Mouse (Mus musculus) intestine, postnatal 0 days (tissue): ENCODE data around the gene Ptprf. TPM values are rescaled to one million over a fixed set of nuclear protein-coding genes. Genes with fewer than 3 reads are reported as not detected.
A peak's percentile ranks its signal among the peaks of the same experiment; 100 is the strongest.

Experiments
- ATAC-seq: fragments of 200-750 bp; cut with Nextera tagmentation; 2 replicates; pipeline ENCODE4 v1.8.0; 2017; ENCODE audit warnings: mild to moderate bottlenecking, moderate TSS enrichment, moderate library complexity
- H3K27ac ChIP-seq: fragments of 300-500 bp; sonication (generic); 2 replicates; pipeline ENCODE4 v1.5.1; 2014; ENCODE audit warnings: mild to moderate bottlenecking, low read depth, low read length, moderate library complexity
- H3K27me3 ChIP-seq: fragments of 300-500 bp; sonication (generic); replicated peaks from 2 replicates; pipeline ENCODE4 v1.6.1; 2014; ENCODE audit warnings: low read length, mixed read lengths; ENCODE audit not compliant: control insufficient read depth, insufficient read depth
- H3K36me3 ChIP-seq: fragments of 300-500 bp; sonication (generic); 2 replicates; pipeline ENCODE4 v1.6.1; 2014; ENCODE audit warnings: mild to moderate bottlenecking, moderate library complexity; ENCODE audit not compliant: control insufficient read depth, insufficient read depth
- H3K4me1 ChIP-seq: fragments of 300-500 bp; sonication (generic); replicated peaks from 2 replicates; pipeline ENCODE4 v1.6.1; 2014; ENCODE audit warnings: antibody characterized with exemption, low read length, mixed read lengths; ENCODE audit not compliant: control insufficient read depth, insufficient read depth
- H3K4me2 ChIP-seq: fragments of 300-500 bp; sonication (generic); replicated peaks from 2 replicates; pipeline ENCODE4 v1.6.1; 2014; ENCODE audit warnings: low read depth, mild to moderate bottlenecking, moderate library complexity
- H3K4me3 ChIP-seq: fragments of 300-500 bp; sonication (generic); 2 replicates; pipeline ENCODE4 v1.5.1; 2014; ENCODE audit warnings: low read depth, low read length
- H3K9ac ChIP-seq: fragments of 300-500 bp; sonication (generic); 2 replicates; pipeline ENCODE4 v1.6.1; 2014; ENCODE audit warnings: mild to moderate bottlenecking, low read depth, low read length
- H3K9me3 ChIP-seq: fragments of 300-500 bp; sonication (generic); 2 replicates; pipeline ENCODE4 v1.6.1; 2016; ENCODE audit warnings: mixed run types; ENCODE audit not compliant: control insufficient read depth
- CTCF ChIP-seq: sonication (generic); IDR thresholded peaks from 2 replicates; pipeline ENCODE4 v1.5.1; 2016; ENCODE audit warnings: low read depth, mild to moderate bottlenecking, control low read depth, antibody characterized with exemption, moderate library complexity
- WGBS: fragments of 180-500 bp; shearing (Covaris S2); extraction: QIAGEN DNeasy Blood & Tissue Kit; methylation state at CpG from one replicate; pipeline ENCODE4 v1.1.7; 2014; 5-methylcytosine and 5-hydroxymethylcytosine counted together
- polyA plus RNA-seq: library from polyadenylated mRNA; unstranded; fragments of >200 nt; fragmentation: Nextera tagmentation; extraction: Ambion mirVana; gene quantifications from 2 replicates; pipeline ENCODE4 v1.2.1, GENCODE M21; 2015

The Ptprf gene
- polyA plus RNA-seq, 1 experiment from 2014 or later = 32.8 TPM

GRCm38 (mm10) chr4:118239960-118240689, 51.1 kb downstream of the Ptprf start:
- Histone ChIP-seq H3K9ac (no peak overlapping the region), H3K27me3 (no peaks in the 10 kb centered on the region), H3K9me3 (no peaks in the 10 kb centered on the region), H3K36me3 (peaks cover 45% of the 10 kb centered on the region), H3K4me3 (no peak overlapping the region), H3K4me1 (no peaks in the 10 kb centered on the region), H3K27ac (peak overlapping the region; percentile 85), H3K4me2 (0 out of 2 replicates have a peak overlapping the region, but pooled peaks have one; percentile 24)
- ATAC-seq = peak; percentile 93
- 48% methylated on average over 16 of the region's 16 CpGs for WGBS
- 0 out of 2 replicates have a peak, but pooled peaks have one; percentile 23 for TF ChIP-seq CTCF

- Histone ChIP-seq H3K9ac (no peak overlapping the region), H3K36me3 (peaks cover 45% of the 10 kb centered on the region), H3K4me1 (no peaks in the 10 kb centered on the region), H3K4me2 (no peak overlapping the region), H3K9me3 (no peaks in the 10 kb centered on the region), H3K4me3 (no peak overlapping the region), H3K27me3 (no peaks in the 10 kb centered on the region), H3K27ac (no peak overlapping the region; the same call in 1 of the 2 replicates)
- TF ChIP-seq CTCF = no peak
- ATAC-seq = no peak
- 96% methylated on average over 6 of the region's 6 CpGs for WGBS
Measured at GRCm38 (mm10) chr4:118238666-118239065, 52.5 kb downstream of the Ptprf start.

GRCm38 (mm10) chr4:118236871-118237270, 54.3 kb downstream of the Ptprf start:
- Histone ChIP-seq H3K9me3 (no peaks in the 10 kb centered on the region), H3K27ac (no peak overlapping the region; the same call in 1 of the 2 replicates), H3K9ac (no peak overlapping the region), H3K4me3 (no peak overlapping the region), H3K4me1 (no peaks in the 10 kb centered on the region), H3K4me2 (no peak overlapping the region), H3K36me3 (peaks cover 50% of the 10 kb centered on the region), H3K27me3 (no peaks in the 10 kb centered on the region)
- 79% methylated on average over 9 of the region's 9 CpGs for WGBS
- TF ChIP-seq CTCF = no peak
- no peak for ATAC-seq

GRCm38 (mm10) chr4:118234711-118235388, 56.4 kb downstream of the Ptprf start:
- ATAC-seq = peak; percentile 72
- H3K27me3 ChIP-seq = no peaks in the 10 kb centered on the region
- no peak overlapping the region for H3K4me2 ChIP-seq
- H3K9ac ChIP-seq = no peak overlapping the region
- H3K9me3 ChIP-seq = no peaks in the 10 kb centered on the region
- H3K36me3 ChIP-seq = peaks cover 66% of the 10 kb centered on the region
- H3K27ac ChIP-seq = peak overlapping the region; percentile 78
- H3K4me1 ChIP-seq = no peaks in the 10 kb centered on the region
- WGBS = 61% methylated on average over 11 of the region's 11 CpGs
- H3K4me3 ChIP-seq = no peak overlapping the region
- no peak for TF ChIP-seq CTCF

- H3K4me2 ChIP-seq = no peak overlapping the region
- no peak overlapping the region for H3K4me3 ChIP-seq
- H3K36me3 ChIP-seq = peaks cover 76% of the 10 kb centered on the region
- TF ChIP-seq CTCF = no peak
- no peak overlapping the region for H3K9ac ChIP-seq
- 67% methylated on average over 2 of the region's 2 CpGs for WGBS
- ATAC-seq = no peak
- H3K9me3 ChIP-seq = no peaks in the 10 kb centered on the region
- no peaks in the 10 kb centered on the region for H3K27me3 ChIP-seq
- no peaks in the 10 kb centered on the region for H3K4me1 ChIP-seq
- peak overlapping the region; percentile 78; the same call in 1 of the 2 replicates for H3K27ac ChIP-seq
Measured at GRCm38 (mm10) chr4:118233886-118234285, 57.3 kb downstream of the Ptprf start.

GRCm38 (mm10) chr4:118231861-118232260, 59.3 kb downstream of the Ptprf start:
- H3K4me1 ChIP-seq = no peaks in the 10 kb centered on the region
- H3K9ac ChIP-seq = no peak overlapping the region
- TF ChIP-seq CTCF = no peak
- H3K4me3 ChIP-seq = no peak overlapping the region
- no peak for ATAC-seq
- no peak overlapping the region for H3K4me2 ChIP-seq
- no peaks in the 10 kb centered on the region for H3K9me3 ChIP-seq
- H3K27me3 ChIP-seq = no peaks in the 10 kb centered on the region
- no peak overlapping the region for H3K27ac ChIP-seq
- H3K36me3 ChIP-seq = peaks cover 80% of the 10 kb centered on the region
- WGBS = 85% methylated on average over 6 of the region's 6 CpGs
